Mouse (Mus musculus): Measurements from ENCODE around the gene Dip2c. TPM values are rescaled to one million over a fixed set of nuclear protein-coding genes. Genes with fewer than 3 reads are reported as not detected.

The Dip2c gene
- polyA plus RNA-seq (2015; fragmentation: Nextera tagmentation; extraction: Ambion mirVana) = 4.1 and 4.2 TPM in 2 replicates

GRCm38 (mm10) chr13:9276322-9276855, at the start of gene Dip2c:
Dip2c (plus strand) TSS chr13:9276528.
- Histone ChIP-seq H3K36me3 (no peaks in the 10 kb centered on the region), H3K9me3 (no peaks in the 10 kb centered on the region), H3K27me3 (replicated peaks) (no peaks in the 10 kb centered on the region), H3K4me3 (replicated peaks) (peak within 1 kb of the TSS; percentile 96), H3K4me1 (replicated peaks) (peaks cover 2% of the 10 kb centered on the region; the same call in 1 of the 2 replicates), H3K27ac (peak within 1 kb of the TSS; percentile 97), H3K9ac (peak within 1 kb of the TSS; percentile 95), H3K4me2 (replicated peaks) (peak within 1 kb of the TSS; percentile 83)
- WGBS = under 1% methylated on average over 57 of the region's 67 CpGs
- ATAC-seq = peak; percentile 95

GRCm38 (mm10) chr13:9227078-9227477, 49.2 kb upstream of the Dip2c start:
- no peaks in the 10 kb centered on the region for H3K9me3 ChIP-seq
- no peak overlapping the region for H3K4me3 ChIP-seq (replicated peaks)
- 84% methylated on average over 5 of the region's 5 CpGs for WGBS
- H3K27me3 ChIP-seq (replicated peaks) = no peaks in the 10 kb centered on the region
- no peaks in the 10 kb centered on the region for H3K36me3 ChIP-seq
- H3K4me2 ChIP-seq (replicated peaks) = no peak overlapping the region
- no peak for ATAC-seq
- no peak overlapping the region for H3K27ac ChIP-seq
- H3K4me1 ChIP-seq (replicated peaks) = no peaks in the 10 kb centered on the region; the same call in 1 of the 2 replicates
- H3K9ac ChIP-seq = no peak overlapping the region

DNA sequence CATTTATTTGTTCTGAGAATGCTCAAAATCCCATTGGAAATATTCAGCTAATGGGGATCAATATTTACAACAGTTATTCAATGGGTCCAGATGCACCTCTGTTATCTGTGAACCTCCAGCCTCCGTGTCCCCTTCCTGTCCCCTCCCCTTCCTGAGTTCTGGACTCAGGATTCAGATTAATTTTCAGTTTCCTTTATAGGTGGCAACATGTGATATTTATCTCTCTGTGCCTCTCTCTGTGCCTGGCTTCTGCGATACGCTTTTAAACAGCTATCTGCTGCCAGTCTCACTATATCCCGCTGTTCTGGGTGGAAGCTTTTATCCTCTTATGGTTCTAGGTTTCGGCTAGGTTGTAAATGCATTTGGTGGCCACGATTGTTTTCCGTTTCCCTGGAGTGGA, 38.8 kb upstream of the Dip2c start:
- Histone ChIP-seq H3K4me1 (replicated peaks) (no peaks in the 10 kb centered on the region), H3K36me3 (no peaks in the 10 kb centered on the region), H3K9me3 (no peaks in the 10 kb centered on the region), H3K9ac (no peak overlapping the region), H3K4me2 (replicated peaks) (no peak overlapping the region), H3K27ac (no peak overlapping the region), H3K4me3 (replicated peaks) (no peak overlapping the region), H3K27me3 (replicated peaks) (no peaks in the 10 kb centered on the region)
- no peak for ATAC-seq
- WGBS = 80% methylated on average over 7 of the region's 7 CpGs

DNA sequence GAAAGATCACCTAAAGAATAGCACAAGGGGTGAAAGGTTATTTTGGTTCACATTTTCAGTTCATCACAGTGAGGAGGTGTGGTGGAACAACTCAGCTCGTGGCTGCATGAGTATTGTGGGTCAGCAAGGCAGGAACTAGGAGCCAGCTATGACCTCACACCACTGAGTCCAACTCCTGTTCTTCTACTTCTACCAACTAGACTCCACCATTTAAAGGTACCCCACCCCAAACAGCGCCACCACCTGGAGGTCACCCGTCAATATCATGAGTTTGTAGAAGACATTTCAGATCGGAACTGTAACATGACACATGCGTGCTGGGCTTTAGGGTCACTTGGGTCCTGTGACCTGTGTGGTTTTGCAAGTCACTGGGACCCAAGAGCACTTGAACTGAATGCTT, 37.2 kb upstream of the Dip2c start:
- WGBS = 79% methylated on average over 5 of the region's 5 CpGs
- H3K9ac ChIP-seq = no peak overlapping the region
- no peak for ATAC-seq

GRCm38 (mm10) chr13:9239631-9240236, 36.6 kb upstream of the Dip2c start:
- no peak overlapping the region for H3K27ac ChIP-seq
- no peak overlapping the region for H3K9ac ChIP-seq
- no peaks in the 10 kb centered on the region for H3K36me3 ChIP-seq
- H3K4me1 ChIP-seq (replicated peaks) = no peaks in the 10 kb centered on the region
- H3K9me3 ChIP-seq = no peaks in the 10 kb centered on the region
- no peak for ATAC-seq
- no peaks in the 10 kb centered on the region for H3K27me3 ChIP-seq (replicated peaks)
- no peak overlapping the region for H3K4me3 ChIP-seq (replicated peaks)
- WGBS = 90% methylated on average over 12 of the region's 12 CpGs
- H3K4me2 ChIP-seq (replicated peaks) = no peak overlapping the region

More for the DNA sequence above, 37.2 kb upstream of the Dip2c start:
- Histone ChIP-seq H3K36me3 (no peaks in the 10 kb centered on the region), H3K4me1 (replicated peaks) (no peaks in the 10 kb centered on the region), H3K27ac (no peak overlapping the region), H3K4me2 (replicated peaks) (no peak overlapping the region), H3K9me3 (no peaks in the 10 kb centered on the region), H3K27me3 (replicated peaks) (no peaks in the 10 kb centered on the region), H3K4me3 (replicated peaks) (no peak overlapping the region)

DNA sequence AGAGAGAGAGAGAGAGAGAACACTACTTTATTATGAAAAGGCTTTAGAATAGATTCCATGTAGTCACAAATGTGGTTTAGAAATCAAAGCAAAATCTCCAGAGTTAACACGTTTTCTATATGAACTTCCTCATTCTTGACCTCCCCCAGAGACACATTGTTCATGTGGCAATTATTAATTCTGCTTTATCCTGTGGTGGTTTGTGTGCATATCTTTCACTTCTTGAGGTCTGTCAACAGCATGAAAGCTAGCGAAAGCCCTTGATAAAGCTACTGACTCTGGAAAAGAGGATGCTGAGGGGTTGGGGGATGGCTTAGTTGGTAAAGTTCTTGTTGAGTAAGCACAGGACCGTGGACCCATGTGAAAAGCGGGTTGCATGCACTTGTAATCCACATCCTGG, 14.6 kb upstream of the Dip2c start:
- H3K36me3 ChIP-seq = no peaks in the 10 kb centered on the region
- no peaks in the 10 kb centered on the region for H3K4me1 ChIP-seq (replicated peaks)
- H3K4me2 ChIP-seq (replicated peaks) = no peak overlapping the region
- H3K9ac ChIP-seq = no peak overlapping the region
- H3K4me3 ChIP-seq (replicated peaks) = no peak overlapping the region
- no peaks in the 10 kb centered on the region for H3K27me3 ChIP-seq (replicated peaks)
- no peaks in the 10 kb centered on the region for H3K9me3 ChIP-seq
- WGBS = 73% methylated on average over 4 of the region's 4 CpGs
- ATAC-seq = no peak
- H3K27ac ChIP-seq = no peak overlapping the region

DNA sequence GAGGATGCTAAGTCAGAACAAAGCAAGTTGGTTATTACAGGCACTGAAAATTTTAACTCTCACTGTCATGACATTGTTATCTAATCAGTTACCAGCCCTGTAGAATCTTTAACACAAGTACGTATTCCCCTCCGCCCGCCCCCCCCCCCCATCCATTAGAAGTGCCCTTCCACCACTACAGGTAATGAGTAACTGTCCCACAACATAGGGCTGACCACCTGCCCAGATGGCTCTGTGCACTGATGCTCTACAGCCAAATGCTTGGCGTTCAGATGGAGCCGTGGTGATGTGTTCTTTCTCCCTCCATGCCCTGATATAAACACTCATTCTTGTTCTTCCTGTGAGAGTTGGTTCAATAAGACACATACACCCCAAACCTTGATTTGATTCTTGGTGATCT, 10.8 kb upstream of the Dip2c start:
- no peak for ATAC-seq
- Histone ChIP-seq H3K27me3 (replicated peaks) (no peaks in the 10 kb centered on the region), H3K27ac (no peak overlapping the region), H3K4me3 (replicated peaks) (no peak overlapping the region), H3K36me3 (no peaks in the 10 kb centered on the region), H3K9ac (no peak overlapping the region), H3K9me3 (no peaks in the 10 kb centered on the region), H3K4me1 (replicated peaks) (no peaks in the 10 kb centered on the region), H3K4me2 (replicated peaks) (no peak overlapping the region)
- 84% methylated on average over 5 of the region's 5 CpGs for WGBS

GRCm38 (mm10) chr13:9276856-9277620, 710 bp downstream of the Dip2c start:
- ATAC-seq = peak; percentile 86
- peak overlapping the region; percentile 97 for H3K27ac ChIP-seq
- peak overlapping the region; percentile 95 for H3K9ac ChIP-seq
- H3K4me3 ChIP-seq (replicated peaks) = peak overlapping the region; percentile 96
- no peaks in the 10 kb centered on the region for H3K36me3 ChIP-seq
- under 1% methylated on average over 64 of the region's 75 CpGs for WGBS
- no peaks in the 10 kb centered on the region for H3K9me3 ChIP-seq
- no peaks in the 10 kb centered on the region for H3K27me3 ChIP-seq (replicated peaks)
- H3K4me2 ChIP-seq (replicated peaks) = peak overlapping the region; percentile 83
- H3K4me1 ChIP-seq (replicated peaks) = peaks cover 2% of the 10 kb centered on the region; the same call in 1 of the 2 replicates

DNA sequence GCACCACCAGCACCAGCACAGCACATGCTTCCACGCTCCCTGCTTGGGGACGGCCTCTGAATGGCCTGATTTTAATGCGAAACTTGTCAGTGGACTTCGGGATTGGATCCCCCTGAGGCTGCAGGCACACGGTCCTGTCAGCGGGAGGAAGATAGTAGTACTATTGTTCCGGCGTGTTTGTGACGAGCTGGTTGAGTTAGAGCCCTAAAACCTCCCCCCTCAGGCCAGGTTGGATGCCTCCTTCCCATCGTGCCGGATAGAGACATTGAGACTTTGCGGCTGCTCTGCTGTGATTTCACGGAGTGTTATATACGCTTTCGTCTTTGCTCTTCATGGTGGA, 1.3 kb downstream of the Dip2c start:
- Histone ChIP-seq H3K36me3 (no peaks in the 10 kb centered on the region), H3K27me3 (replicated peaks) (no peaks in the 10 kb centered on the region), H3K4me2 (replicated peaks) (peak overlapping the region; percentile 83), H3K27ac (peak overlapping the region; percentile 97; the same call in 1 of the 2 replicates), H3K4me1 (replicated peaks) (peaks cover 2% of the 10 kb centered on the region; the same call in 1 of the 2 replicates), H3K9me3 (no peaks in the 10 kb centered on the region), H3K9ac (peak overlapping the region; percentile 95), H3K4me3 (replicated peaks) (peak overlapping the region; percentile 96)
- ATAC-seq = no peak
- 4% methylated on average over 15 of the region's 15 CpGs for WGBS

- H3K9ac ChIP-seq = no peak overlapping the region
- no peak overlapping the region for H3K4me3 ChIP-seq (replicated peaks)
- 0 out of 2 replicates have a peak overlapping the region, but pooled peaks have one; percentile 83 for H3K4me2 ChIP-seq (replicated peaks)
- no peaks in the 10 kb centered on the region for H3K9me3 ChIP-seq
- H3K27me3 ChIP-seq (replicated peaks) = no peaks in the 10 kb centered on the region
- no peak overlapping the region for H3K27ac ChIP-seq
- H3K36me3 ChIP-seq = no peaks in the 10 kb centered on the region
- ATAC-seq = no peak
- WGBS = 87% methylated on average over 5 of the region's 5 CpGs
- peaks cover 2% of the 10 kb centered on the region; the same call in 1 of the 2 replicates for H3K4me1 ChIP-seq (replicated peaks)
Observed at GRCm38 (mm10) chr13:9278636-9279035, 2.3 kb downstream of the Dip2c start.

DNA sequence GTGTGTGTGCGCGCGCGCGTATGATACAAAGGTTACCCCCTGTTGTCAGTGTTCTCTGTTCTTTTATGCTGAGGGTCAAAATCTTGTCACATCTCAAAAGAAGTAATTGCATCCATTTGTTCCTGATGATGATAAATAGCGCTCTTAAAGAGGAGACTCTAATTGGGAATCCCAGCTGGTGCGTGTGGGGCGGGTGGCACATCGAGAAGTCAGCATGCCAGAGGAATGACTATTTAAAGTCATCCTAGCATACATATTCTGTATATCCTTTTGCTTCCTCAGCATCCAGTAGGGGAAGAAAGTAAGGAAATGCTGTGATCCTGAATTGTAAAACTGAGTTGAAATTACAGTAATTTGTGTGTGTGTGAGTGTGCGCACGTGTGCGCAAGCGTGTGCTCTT, 6.7 kb downstream of the Dip2c start:
- H3K4me3 ChIP-seq (replicated peaks) = no peak overlapping the region
- H3K9me3 ChIP-seq = no peaks in the 10 kb centered on the region
- peaks cover 2% of the 10 kb centered on the region; the same call in 1 of the 2 replicates for H3K4me1 ChIP-seq (replicated peaks)
- H3K36me3 ChIP-seq = no peaks in the 10 kb centered on the region
- H3K27me3 ChIP-seq (replicated peaks) = no peaks in the 10 kb centered on the region
- no peak for ATAC-seq
- H3K4me2 ChIP-seq (replicated peaks) = no peak overlapping the region
- WGBS = 82% methylated on average over 13 of the region's 13 CpGs
- H3K27ac ChIP-seq = no peak overlapping the region
- no peak overlapping the region for H3K9ac ChIP-seq

- H3K4me3 ChIP-seq (replicated peaks) = no peak overlapping the region
- H3K9me3 ChIP-seq = no peaks in the 10 kb centered on the region
- H3K27me3 ChIP-seq (replicated peaks) = no peaks in the 10 kb centered on the region
- ATAC-seq = no peak
- H3K27ac ChIP-seq = no peak overlapping the region
- H3K4me1 ChIP-seq (replicated peaks) = no peaks in the 10 kb centered on the region
- H3K36me3 ChIP-seq = no peaks in the 10 kb centered on the region
- H3K4me2 ChIP-seq (replicated peaks) = no peak overlapping the region
- WGBS = 58% methylated on average over 2 of the region's 2 CpGs
- no peak overlapping the region for H3K9ac ChIP-seq
Observed at GRCm38 (mm10) chr13:9289916-9290315, 13.6 kb downstream of the Dip2c start.

All from intestine, embryonic 15.5 days (tissue).